Mouse (Mus musculus) B cell, adult 62 days (primary cell): ENCODE data around the gene Clec2h. TPM values are rescaled to one million over a fixed set of nuclear protein-coding genes. Genes with fewer than 3 reads are reported as not detected.

Source experiments
- total RNA-seq: library from RNA; stranded (reverse); gene quantifications from 4 replicates; pipeline ENCODE4 v1.2.4, GENCODE M21; 2023

The Clec2h gene
- total RNA-seq, result 142 to 160 TPM (median 148 TPM) in 4 replicates

DNA sequence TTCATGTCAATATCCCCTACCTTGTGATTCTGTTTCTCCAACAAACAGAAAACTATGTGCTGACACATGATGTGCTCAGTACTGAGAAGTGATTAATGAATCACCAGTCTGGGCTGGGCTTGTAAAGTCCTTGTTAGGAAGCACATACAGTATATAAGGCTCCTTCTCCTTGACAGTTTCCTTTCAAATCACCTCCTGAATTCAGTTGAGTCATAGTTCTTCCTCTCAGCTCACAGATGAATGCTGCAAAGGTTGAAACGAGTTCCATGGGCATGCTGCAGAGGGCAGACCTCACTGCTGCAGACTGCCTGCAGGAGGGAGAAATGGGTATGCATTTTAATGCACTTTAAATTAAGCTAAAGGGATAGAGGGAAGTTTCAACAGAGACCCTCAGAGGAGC is at the start of gene Clec2h:
Clec2h (plus strand) TSS at position 180 of the 400 bp plus-strand sequence.

DNA sequence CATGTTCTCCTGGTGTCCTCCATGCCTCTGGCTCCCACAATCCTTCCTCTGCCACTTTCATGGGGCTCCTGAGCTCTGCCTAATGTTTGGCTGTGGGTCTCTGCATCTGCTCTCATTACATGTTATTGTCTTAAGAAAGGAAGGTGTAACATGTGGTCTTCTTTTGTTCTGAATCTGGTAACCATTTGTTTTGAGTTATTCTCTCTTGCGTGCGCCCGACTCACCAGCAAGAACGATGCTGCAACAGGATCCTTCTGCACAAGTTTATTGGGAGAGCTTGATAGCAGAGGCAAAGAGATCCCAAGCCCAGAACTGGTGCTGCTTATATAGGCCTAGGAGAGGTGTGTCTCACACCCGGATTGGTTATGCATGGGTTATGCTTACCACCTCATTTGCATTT is 38.8 kb upstream of the Clec2h start, which contains the start of gene Klrb1a:
Klrb1a (minus strand) TSS at position 101 of the 400 bp plus-strand sequence.

DNA sequence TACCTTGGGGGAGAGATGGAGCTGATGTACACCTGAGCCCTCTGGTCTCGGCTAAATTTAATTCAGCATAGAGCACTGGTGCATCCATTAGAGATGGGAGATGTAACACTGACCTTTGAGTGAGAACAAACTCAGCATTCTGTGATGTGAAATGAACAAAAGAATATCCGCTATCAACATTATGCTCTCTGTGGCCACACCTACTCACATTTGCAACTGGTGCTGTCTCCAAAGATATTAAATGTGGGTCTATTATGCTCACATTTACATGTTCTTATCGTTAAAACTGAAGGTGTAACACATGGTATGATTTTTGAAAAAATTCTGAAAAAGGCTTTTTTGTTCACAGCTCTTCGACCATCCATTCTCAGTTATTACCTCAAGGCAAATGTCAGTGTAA is 60.8 kb downstream of the Clec2h start, which contains the start of gene Klrb1:
Klrb1 (minus strand) TSS at position 101 of the 400 bp plus-strand sequence.

Other genes starting within 250 kb of the Clec2h start
- 42.9 to 70.3 TPM (median 62.4 TPM) in 4 replicates for gene Itfg2, start 237.5 kb upstream of the Clec2h start, total RNA-seq
- gene Fkbp4, start 223.7 kb upstream of the Clec2h start, total RNA-seq, result 64.4 to 78.9 TPM (median 69.6 TPM) in 4 replicates
- not detected in 4 replicates for gene Pzp, start 135.7 kb upstream of the Clec2h start, total RNA-seq
- not detected in 4 replicates for gene A2ml1, start 80.8 kb upstream of the Clec2h start, total RNA-seq
- 0.44 to 1.4 TPM in 2 of 4 replicates, not detected in the others for gene Klrb1a, start 38.9 kb upstream of the Clec2h start, total RNA-seq
- 0.78 to 1.2 TPM in 2 of 4 replicates, not detected in the others for gene Klrb1, start 60.7 kb downstream of the Clec2h start, total RNA-seq
- gene Klrb1c, start 126.8 kb downstream of the Clec2h start, total RNA-seq, result 0.86 to 1.7 TPM (median 0.91 TPM) in 4 replicates
- not detected in 4 replicates for gene Gm44511, start 163.9 kb downstream of the Clec2h start, total RNA-seq
- 0.63 to 2.4 TPM (median 0.74 TPM) in 4 replicates for gene Klrb1b, start 163.9 kb downstream of the Clec2h start, total RNA-seq
- gene Clec2i, start 225.2 kb downstream of the Clec2h start, total RNA-seq, result 57.3 to 68.0 TPM (median 63.4 TPM) in 4 replicates
- gene BC035044, start 228.7 kb downstream of the Clec2h start, total RNA-seq, result 77.5 to 80.6 TPM (median 79.9 TPM) in 4 replicates